Mouse (Mus musculus) CH12.LX (cell line): ENCODE measurements around the gene Fbf1.

ENCODE experiments used
- BHLHE40 ChIP-seq: IDR thresholded peaks from 2 replicates; pipeline ENCODE4 v1.6.1; 2011; ENCODE audit warnings: mild to moderate bottlenecking, low read depth, low read length, improper control_type of control experiment
- CTCF ChIP-seq, 2 experiments: IDR thresholded peaks in 1 of 2; conservative IDR thresholded peaks in 1 of 2; 2 replicates each; pipeline ENCODE4 v1.5.1; 2011 to 2012; ENCODE audit warnings: low read depth in 2 of 2, low read length in 2 of 2, improper control_type of control experiment in 1 of 2, inconsistent platforms in 1 of 2, mild to moderate bottlenecking in 1 of 2, moderate library complexity in 1 of 2
- JUN ChIP-seq: IDR thresholded peaks from 2 replicates; pipeline ENCODE4 v1.6.1; 2011; ENCODE audit warnings: low read depth, mild to moderate bottlenecking, low read length, improper control_type of control experiment, moderate library complexity; ENCODE audit not compliant: insufficient read depth
- JUND ChIP-seq: conservative IDR thresholded peaks from 2 replicates; pipeline ENCODE4 v1.6.1; 2011; ENCODE audit warnings: low read depth, low read length, improper control_type of control experiment
- MEF2A ChIP-seq: IDR thresholded peaks from 2 replicates; pipeline ENCODE4 v1.6.1; 2014; ENCODE audit warnings: low read depth, mild to moderate bottlenecking, inconsistent platforms, low read length, improper control_type of control experiment, borderline replicate concordance
- NRF1 ChIP-seq: IDR thresholded peaks from 2 replicates; pipeline ENCODE4 v1.6.1; 2014; ENCODE audit warnings: low read depth, mild to moderate bottlenecking, inconsistent platforms, low read length, improper control_type of control experiment, moderate library complexity
- PAX5 ChIP-seq: IDR thresholded peaks from 2 replicates; pipeline ENCODE4 v1.6.1; 2012; ENCODE audit warnings: low read length, inconsistent platforms, mixed read lengths
- POLR2A ChIP-seq: IDR thresholded peaks from 2 replicates; pipeline ENCODE4 v1.6.1; 2011; ENCODE audit warnings: low read depth, mild to moderate bottlenecking, improper control_type of control experiment, low read length
- USF1 ChIP-seq: IDR thresholded peaks from 2 replicates; pipeline ENCODE4 v1.6.1; 2014; ENCODE audit warnings: low read depth, mild to moderate bottlenecking, inconsistent platforms, low read length, improper control_type of control experiment
- ZKSCAN1 ChIP-seq: IDR thresholded peaks from 2 replicates; pipeline ENCODE4 v1.6.1; 2012; ENCODE audit warnings: low read depth, inconsistent platforms, low read length, improper control_type of control experiment, borderline replicate concordance
- ZNF384 ChIP-seq: IDR thresholded peaks from 2 replicates; pipeline ENCODE4 v1.6.1; 2012; ENCODE audit warnings: low read depth, low read length, improper control_type of control experiment, inconsistent platforms

DNA sequence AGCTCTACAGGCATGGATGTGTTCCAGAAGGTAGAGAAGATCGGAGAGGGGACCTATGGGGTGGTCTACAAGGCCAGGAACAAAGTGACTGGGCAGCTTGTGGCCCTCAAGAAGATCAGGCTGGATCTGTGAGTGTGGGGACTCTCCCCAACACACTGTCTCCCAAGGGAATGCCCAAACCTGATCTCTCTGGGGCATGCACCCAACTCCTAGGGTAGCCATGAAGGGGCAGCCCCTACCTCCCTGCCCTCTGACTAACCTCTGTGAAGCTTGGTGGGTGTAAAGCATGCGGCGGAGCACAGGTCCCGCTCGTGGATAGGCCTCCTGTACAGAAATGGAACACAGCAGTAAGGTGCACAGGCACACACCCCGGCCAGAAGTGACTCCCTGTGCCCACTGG lies 48.0 kb upstream of the Fbf1 start:
- no peak for TF ChIP-seq CTCF (conservative IDR thresholded peaks at IDR 0.05 in 1 of 2, IDR thresholded peaks at IDR 0.05 in 1 of 2; ENCODE audit: low read depth in 2 of 2, low read length in 2 of 2)
- no peak for TF ChIP-seq NRF1
- TF ChIP-seq POLR2A, result no peak
- no peak for TF ChIP-seq PAX5
- TF ChIP-seq MEF2A, result 0 out of 2 replicates have a peak, but pooled peaks have one; percentile 32
- no peak for TF ChIP-seq ZKSCAN1
- no peak for TF ChIP-seq ZNF384
- no peak for TF ChIP-seq JUN
- no peak for TF ChIP-seq USF1
- TF ChIP-seq JUND, result no peak
- peak; percentile 69 for TF ChIP-seq BHLHE40
